Mouse (Mus musculus): ENCODE data around the gene Mrgpra9.
"Not testable (repeated sequence)": the region's sequence is repeated elsewhere in the genome, so short reads cannot be mapped to it uniquely, and the experiment has no call there.

Gene Mrgpra9

GRCm38 (mm10) chr7:47252770-47253169 lies at the start of gene Mrgpra9:
Gene Mrgpra9 (minus strand): TSS chr7:47252848.
- DNase-seq (ENCODE audit: low read depth, low spot score) = no peak

- DNase-seq (ENCODE audit: low read depth, low spot score) = not testable (repeated sequence)
These were observed 47.0 kb upstream of the Mrgpra9 start for GRCm38 (mm10) chr7:47299612-47300011.

GRCm38 (mm10) chr7:47271547-47271946 lies 18.9 kb upstream of the Mrgpra9 start:
- DNase-seq (ENCODE audit: low read depth, low spot score) = not testable (repeated sequence)

GRCm38 (mm10) chr7:47244658-47245057 lies 8.0 kb downstream of the Mrgpra9 start:
- DNase-seq (ENCODE audit: low read depth, low spot score) = no peak

- no peak for DNase-seq (ENCODE audit: low read depth, low spot score)
These were observed 47.8 kb downstream of the Mrgpra9 start, which contains the start of gene Mrgpra6 for GRCm38 (mm10) chr7:47204830-47205229. Gene Mrgpra6 (minus strand): TSS chr7:47204920.

GRCm38 (mm10) chr7:47195271-47195670 lies 57.4 kb downstream of the Mrgpra9 start:
- DNase-seq (ENCODE audit: low read depth, low spot score) = no peak

All from brain, embryonic 18.5 days (tissue).